Mouse (Mus musculus): Measurements from ENCODE around the gene Slain2. TPM values are rescaled to one million over a fixed set of nuclear protein-coding genes. Genes with fewer than 3 reads are reported as not detected.

Slain2 gene
- 9.1 and 16.9 TPM in 2 replicates for polyA plus RNA-seq (2012; rRNA removed)

DNA sequence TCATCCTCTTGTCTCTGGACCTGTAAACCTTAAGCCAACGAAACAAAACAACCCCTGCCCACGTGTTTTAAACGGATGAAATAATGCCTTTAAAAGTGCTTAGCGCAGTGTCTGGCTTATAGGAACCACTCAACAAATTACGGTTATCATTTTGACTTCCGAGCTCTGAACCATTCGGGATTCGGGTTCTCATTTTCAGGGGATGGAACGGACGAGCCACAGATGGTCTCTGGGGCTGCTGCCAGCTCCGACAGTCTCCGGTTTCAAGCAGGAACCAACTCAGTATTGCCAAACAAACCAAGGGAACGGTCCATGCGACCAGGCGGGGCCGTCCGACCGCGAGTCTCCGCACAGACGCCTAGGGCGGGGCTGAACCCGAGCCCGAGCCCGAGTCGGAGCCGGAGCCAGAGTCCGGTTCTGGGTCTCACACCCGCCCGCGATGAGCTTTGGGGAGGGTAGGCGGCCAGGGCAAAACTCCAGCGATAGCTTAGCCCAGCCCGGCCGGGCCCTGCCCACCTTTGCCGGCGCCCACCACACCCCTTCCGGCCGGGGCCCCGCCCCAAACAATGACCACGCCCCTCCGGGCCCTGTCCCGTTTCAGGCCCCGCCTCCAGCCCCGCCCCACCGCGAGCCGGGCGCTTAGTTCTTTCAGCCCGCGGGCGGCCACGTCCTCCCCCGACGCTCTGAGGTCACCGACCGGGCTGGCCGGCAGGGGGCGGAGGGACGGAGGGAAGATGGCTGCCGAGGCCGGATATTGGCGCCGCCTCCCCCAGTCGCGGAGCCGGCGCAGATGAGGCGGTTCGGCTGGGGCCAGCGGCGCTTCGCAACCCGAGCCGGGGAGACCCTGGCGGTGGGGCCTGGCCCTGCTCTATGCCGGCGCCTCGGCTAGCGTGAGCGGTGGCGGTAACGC, at the start of gene Slain2:
Gene Slain2, plus strand, starts transcription at position 657 of the 910 bp plus-strand sequence.
- H3K4me3 ChIP-seq (ENCODE audit: low read depth, low read length), result peak within 1 kb of the TSS; percentile 94
- no peaks in the 10 kb centered on the region for H3K36me3 ChIP-seq (ENCODE audit: control insufficient read depth, insufficient read depth, low read length)
- H3K27ac ChIP-seq (ENCODE audit: insufficient read depth, low read depth, low read length), result peak within 1 kb of the TSS; percentile 92
- H3K27me3 ChIP-seq (ENCODE audit: control insufficient read depth, insufficient read depth, low read length), result no peaks in the 10 kb centered on the region
- WGBS, result under 1% methylated on average over 83 of the region's 83 CpGs
- peaks cover 6% of the 10 kb centered on the region; the same call in 1 of the 2 replicates for H3K4me1 ChIP-seq (ENCODE audit: control insufficient read depth, insufficient read depth, insufficient read length, low read length)
- TF ChIP-seq CTCF (IDR thresholded peaks at IDR 0.05; ENCODE audit: extremely low read depth, insufficient read length, insufficient replicate concordance, low read depth, low read length), result peak; percentile 45; the same call in 1 of the 2 replicates
- peak; percentile 93 for TF ChIP-seq POLR2A (IDR thresholded peaks at IDR 0.05; ENCODE audit: low read depth, low read length)

GRCm38 (mm10) chr5:72864654-72865178, 49.4 kb upstream of the Slain2 start:
- peaks cover 14% of the 10 kb centered on the region; the same call in 1 of the 2 replicates for H3K4me1 ChIP-seq (ENCODE audit: control insufficient read depth, insufficient read depth, insufficient read length, low read length)
- TF ChIP-seq POLR2A (IDR thresholded peaks at IDR 0.05; ENCODE audit: low read depth, low read length), result no peak
- no peaks in the 10 kb centered on the region; the same call in 1 of the 2 replicates for H3K36me3 ChIP-seq (ENCODE audit: control insufficient read depth, insufficient read depth, low read length)
- no peaks in the 10 kb centered on the region for H3K27me3 ChIP-seq (ENCODE audit: control insufficient read depth, insufficient read depth, low read length)
- no peak overlapping the region for H3K27ac ChIP-seq (ENCODE audit: insufficient read depth, low read depth, low read length)
- H3K4me3 ChIP-seq (ENCODE audit: low read depth, low read length), result no peak overlapping the region
- 82% methylated on average over 3 of the region's 3 CpGs for WGBS

GRCm38 (mm10) chr5:72866260-72866905, 47.7 kb upstream of the Slain2 start:
- Histone ChIP-seq H3K27ac (ENCODE audit: insufficient read depth, low read depth, low read length) (peak overlapping the region; percentile 54; the same call in 1 of the 2 replicates), H3K36me3 (ENCODE audit: control insufficient read depth, insufficient read depth, low read length) (no peaks in the 10 kb centered on the region; the same call in 1 of the 2 replicates), H3K4me1 (ENCODE audit: control insufficient read depth, insufficient read depth, insufficient read length, low read length) (peaks cover 14% of the 10 kb centered on the region; the same call in 1 of the 2 replicates), H3K27me3 (ENCODE audit: control insufficient read depth, insufficient read depth, low read length) (no peaks in the 10 kb centered on the region), H3K4me3 (ENCODE audit: low read depth, low read length) (no peak overlapping the region)
- no peak for TF ChIP-seq POLR2A (IDR thresholded peaks at IDR 0.05; ENCODE audit: low read depth, low read length)
- TF ChIP-seq CTCF (IDR thresholded peaks at IDR 0.05; ENCODE audit: extremely low read depth, insufficient read length, insufficient replicate concordance, low read depth, low read length), result no peak
- 32% methylated on average over 6 of the region's 6 CpGs for WGBS

DNA sequence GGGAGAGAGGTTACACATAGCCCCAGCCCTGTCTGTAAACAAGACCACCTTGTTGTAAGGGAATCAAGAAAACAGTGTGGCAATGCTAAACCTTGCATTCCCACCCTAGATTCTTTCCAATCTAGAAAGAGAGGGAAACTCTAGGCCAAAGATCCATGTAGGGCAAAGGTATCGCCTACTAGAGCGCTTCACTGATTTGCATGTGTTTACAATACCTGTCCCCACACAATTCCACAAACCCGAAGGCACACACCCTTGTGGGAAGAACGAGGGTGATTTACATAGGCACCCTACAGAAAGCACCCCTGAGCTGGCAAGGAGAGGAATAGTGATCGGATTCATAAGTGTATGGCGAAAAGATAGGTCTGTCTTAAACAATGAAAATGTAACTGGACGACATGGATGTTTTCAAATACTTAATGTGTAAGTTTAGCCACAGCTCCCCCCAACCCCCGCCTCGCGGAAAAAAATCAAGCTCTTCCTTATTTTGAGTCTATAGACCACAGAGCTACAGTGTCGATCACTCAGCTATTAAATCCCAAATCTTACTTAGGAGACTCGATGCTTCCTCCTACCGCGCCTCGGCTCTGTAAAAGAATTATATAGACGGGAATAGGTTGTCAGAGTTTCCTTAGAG, 47.0 kb upstream of the Slain2 start:
- Histone ChIP-seq H3K4me1 (ENCODE audit: control insufficient read depth, insufficient read depth, insufficient read length, low read length) (peaks cover 14% of the 10 kb centered on the region; the same call in 1 of the 2 replicates), H3K27ac (ENCODE audit: insufficient read depth, low read depth, low read length) (peak overlapping the region; percentile 98; the same call in 1 of the 2 replicates), H3K4me3 (ENCODE audit: low read depth, low read length) (peak overlapping the region; percentile 95; the same call in 1 of the 2 replicates), H3K27me3 (ENCODE audit: control insufficient read depth, insufficient read depth, low read length) (no peaks in the 10 kb centered on the region), H3K36me3 (ENCODE audit: control insufficient read depth, insufficient read depth, low read length) (no peaks in the 10 kb centered on the region; the same call in 1 of the 2 replicates)
- TF ChIP-seq CTCF (IDR thresholded peaks at IDR 0.05; ENCODE audit: extremely low read depth, insufficient read length, insufficient replicate concordance, low read depth, low read length) (no peak), POLR2A (IDR thresholded peaks at IDR 0.05; ENCODE audit: low read depth, low read length) (no peak)
- 13% methylated on average over 16 of the region's 16 CpGs for WGBS

- no peaks in the 10 kb centered on the region for H3K36me3 ChIP-seq (ENCODE audit: control insufficient read depth, insufficient read depth, low read length)
- TF ChIP-seq POLR2A (IDR thresholded peaks at IDR 0.05; ENCODE audit: low read depth, low read length) (peak; percentile 94), CTCF (IDR thresholded peaks at IDR 0.05; ENCODE audit: extremely low read depth, insufficient read length, insufficient replicate concordance, low read depth, low read length) (peak; percentile 27; the same call in 1 of the 2 replicates)
- peak within 1 kb of the TSS; percentile 98 for H3K27ac ChIP-seq (ENCODE audit: insufficient read depth, low read depth, low read length)
- peak within 1 kb of the TSS; percentile 95 for H3K4me3 ChIP-seq (ENCODE audit: low read depth, low read length)
- H3K4me1 ChIP-seq (ENCODE audit: control insufficient read depth, insufficient read depth, insufficient read length, low read length), result peaks cover 14% of the 10 kb centered on the region; the same call in 1 of the 2 replicates
- no peaks in the 10 kb centered on the region for H3K27me3 ChIP-seq (ENCODE audit: control insufficient read depth, insufficient read depth, low read length)
- WGBS, result under 1% methylated on average over 60 of the region's 60 CpGs
Observed at GRCm38 (mm10) chr5:72868091-72868875, 45.8 kb upstream of the Slain2 start, which contains the start of gene Tec. TSS of gene Tec (minus strand) at chr5:72868483.

Data from small intestine, adult 2 months (tissue).